Mouse (Mus musculus) forebrain, postnatal 0 days (tissue): ENCODE measurements around the gene 2810004N23Rik. TPM values are rescaled to one million over a fixed set of nuclear protein-coding genes. Genes with fewer than 3 reads are reported as not detected.
A peak's percentile ranks its signal among the peaks of the same experiment; 100 is the strongest.

ENCODE experiments used
- ATAC-seq: fragments of 200-750 bp; cut with Nextera tagmentation; 2 replicates; pipeline ENCODE4 v1.8.0; 2017; ENCODE audit warnings: mild to moderate bottlenecking, moderate library complexity
- DNase-seq: peaks from one replicate; pipeline ENCODE4 v3.0.0-alpha.2; 2015
- H3K27ac ChIP-seq: fragments of 300-500 bp; sonication (generic); 2 replicates; pipeline ENCODE4 v1.5.1; 2014; ENCODE audit warnings: low read depth, mild to moderate bottlenecking, antibody characterized with exemption, low read length, moderate library complexity, mixed read lengths
- H3K27me3 ChIP-seq: fragments of 300-500 bp; sonication (generic); 2 replicates; pipeline ENCODE4 v1.6.1; 2014; ENCODE audit warnings: mild to moderate bottlenecking, low read length, mixed read lengths; ENCODE audit not compliant: insufficient read depth
- H3K36me3 ChIP-seq: fragments of 300-500 bp; sonication (generic); 2 replicates; pipeline ENCODE4 v1.6.1; 2014; ENCODE audit warnings: mild to moderate bottlenecking, moderate library complexity; ENCODE audit not compliant: insufficient read depth
- H3K4me1 ChIP-seq: fragments of 300-500 bp; sonication (generic); 2 replicates; pipeline ENCODE4 v1.6.1; 2014; ENCODE audit warnings: antibody characterized with exemption; ENCODE audit not compliant: insufficient read depth
- H3K4me2 ChIP-seq: fragments of 300-500 bp; sonication (generic); 2 replicates; pipeline ENCODE4 v1.6.1; 2014; ENCODE audit warnings: low read depth, mild to moderate bottlenecking, moderate library complexity
- H3K4me3 ChIP-seq: fragments of 300-500 bp; sonication (generic); 2 replicates; pipeline ENCODE4 v1.5.1; 2014; ENCODE audit warnings: low read depth, low read length, mixed read lengths
- H3K9ac ChIP-seq: fragments of 300-500 bp; sonication (generic); 2 replicates; pipeline ENCODE4 v1.6.1; 2014; ENCODE audit warnings: mild to moderate bottlenecking
- H3K9me3 ChIP-seq: fragments of 300-500 bp; sonication (generic); 2 replicates; pipeline ENCODE4 v1.6.1; 2016; ENCODE audit warnings: low read length
- CTCF ChIP-seq: sonication (generic); IDR thresholded peaks from 2 replicates; pipeline ENCODE4 v1.5.1; 2016; ENCODE audit warnings: antibody characterized with exemption, control low read depth, low read depth
- WGBS: fragments of 180-500 bp; shearing (Covaris S2); extraction: QIAGEN DNeasy Blood & Tissue Kit; methylation state at CpG from one replicate; pipeline ENCODE4 v1.1.7; 2014; 5-methylcytosine and 5-hydroxymethylcytosine counted together
- polyA plus RNA-seq: library from polyadenylated mRNA; unstranded; fragments of >200 nt; fragmentation: Nextera tagmentation; extraction: Ambion mirVana; gene quantifications from 2 replicates; pipeline ENCODE4 v1.2.1, GENCODE M21; 2015
- total RNA-seq: library from RNA; depleted of rRNA; stranded (reverse); fragments of >200 nt; gene quantifications from 2 replicates; pipeline ENCODE4 v1.2.3, GENCODE M21; 2014; rRNA removed

The 2810004N23Rik gene
- total and polyA plus RNA-seq, 2 experiments from 2014 or later = 23.4 to 33.8 TPM

GRCm38 (mm10) chr8:124791751-124792150 is 71.2 kb downstream of the 2810004N23Rik start:
- ATAC-seq = no peak
- 45% methylated on average over 4 of the region's 4 CpGs for WGBS
- H3K4me2 ChIP-seq = peak overlapping the region; percentile 80

DNA sequence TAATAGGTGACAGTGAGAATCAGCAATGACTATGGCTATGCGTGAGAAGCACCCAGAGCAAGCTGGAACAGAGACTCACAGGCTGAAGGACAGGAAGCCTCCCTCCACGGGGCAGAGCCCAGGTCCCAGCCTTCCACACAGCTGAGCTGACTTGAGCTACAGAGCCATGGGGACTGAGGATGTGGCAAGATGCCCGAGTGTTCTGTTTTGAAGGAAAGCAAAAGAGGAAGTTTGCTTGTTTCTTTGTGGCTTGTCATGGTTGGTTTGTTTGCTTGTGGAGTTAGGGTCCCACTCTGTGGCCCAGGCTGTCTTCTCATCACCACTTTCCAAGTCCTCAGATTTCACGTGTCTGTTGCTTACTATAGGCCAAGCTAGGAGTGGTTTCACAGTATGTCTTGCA is 72.2 kb downstream of the 2810004N23Rik start:
- Histone ChIP-seq H3K27me3 (no peaks in the 10 kb centered on the region; the same call in 1 of the 2 replicates), H3K9me3 (no peaks in the 10 kb centered on the region), H3K4me2 (no peak overlapping the region), H3K4me3 (no peak overlapping the region), H3K4me1 (peaks cover 19% of the 10 kb centered on the region; the same call in 1 of the 2 replicates), H3K36me3 (no peaks in the 10 kb centered on the region), H3K9ac (no peak overlapping the region), H3K27ac (no peak overlapping the region)
- 73% methylated on average over 4 of the region's 4 CpGs for WGBS
- ATAC-seq = no peak
- TF ChIP-seq CTCF = no peak
- DNase-seq = no peak

More at GRCm38 (mm10) chr8:124791751-124792150, 71.2 kb downstream of the 2810004N23Rik start:
- Histone ChIP-seq H3K9me3 (no peaks in the 10 kb centered on the region), H3K9ac (peak overlapping the region; percentile 85), H3K4me1 (peaks cover 26% of the 10 kb centered on the region), H3K36me3 (no peaks in the 10 kb centered on the region), H3K27me3 (no peaks in the 10 kb centered on the region), H3K27ac (peak overlapping the region; percentile 99), H3K4me3 (peak overlapping the region; percentile 82)
- DNase-seq = no peak
- no peak for TF ChIP-seq CTCF

Other genes with a start within 250 kb of the 2810004N23Rik start
- 68.2 and 79.7 TPM in 2 replicates for gene 2310022B05Rik, start 199.8 kb downstream of the 2810004N23Rik start, total RNA-seq
- gene 2310022B05Rik, start 199.8 kb downstream of the 2810004N23Rik start, polyA plus RNA-seq = 35.7 and 37.8 TPM in 2 replicates
- gene Ttc13, start 141.1 kb downstream of the 2810004N23Rik start, total RNA-seq = 64.2 and 79.2 TPM in 2 replicates
- 50.1 and 56.1 TPM in 2 replicates for gene Ttc13, start 141.1 kb downstream of the 2810004N23Rik start, polyA plus RNA-seq
- 9.5 and 17.6 TPM in 2 replicates for gene Arv1, start 141.0 kb downstream of the 2810004N23Rik start, total RNA-seq
- gene Arv1, start 141.0 kb downstream of the 2810004N23Rik start, polyA plus RNA-seq = 25.6 and 31.4 TPM in 2 replicates
- gene Fam89a, start 111.3 kb downstream of the 2810004N23Rik start, total RNA-seq = 0.23 and 0.29 TPM in 2 replicates
- 0.15 and 0.28 TPM in 2 replicates for gene Fam89a, start 111.3 kb downstream of the 2810004N23Rik start, polyA plus RNA-seq
- gene Trim67, start 70.0 kb downstream of the 2810004N23Rik start, total RNA-seq = 64.2 and 68.3 TPM in 2 replicates
- gene Trim67, start 70.0 kb downstream of the 2810004N23Rik start, polyA plus RNA-seq = 21.9 and 25.7 TPM in 2 replicates
- gene Gnpat, start 87 bp downstream of the 2810004N23Rik start, total RNA-seq = 51.8 and 52.9 TPM in 2 replicates
- 42.7 and 51.7 TPM in 2 replicates for gene Gnpat, start 87 bp downstream of the 2810004N23Rik start, polyA plus RNA-seq
- 31.2 and 33.9 TPM in 2 replicates for gene Exoc8, start 34.6 kb upstream of the 2810004N23Rik start, total RNA-seq
- gene Exoc8, start 34.6 kb upstream of the 2810004N23Rik start, polyA plus RNA-seq = 7.4 and 9.9 TPM in 2 replicates
- gene Sprtn, start 34.8 kb upstream of the 2810004N23Rik start, total RNA-seq = 13.0 and 16.0 TPM in 2 replicates
- gene Sprtn, start 34.8 kb upstream of the 2810004N23Rik start, polyA plus RNA-seq = 5.1 and 6.0 TPM in 2 replicates
- 42.9 and 48.5 TPM in 2 replicates for gene Egln1, start 86.2 kb upstream of the 2810004N23Rik start, total RNA-seq
- gene Egln1, start 86.2 kb upstream of the 2810004N23Rik start, polyA plus RNA-seq = 13.7 and 15.6 TPM in 2 replicates
- gene Tsnax, start 149.9 kb upstream of the 2810004N23Rik start, total RNA-seq = 86.3 and 111 TPM in 2 replicates
- 117 and 146 TPM in 2 replicates for gene Tsnax, start 149.9 kb upstream of the 2810004N23Rik start, polyA plus RNA-seq
- 2.8 and 6.4 TPM in 2 replicates for gene Disc1, start 191.1 kb upstream of the 2810004N23Rik start, total RNA-seq
- gene Disc1, start 191.1 kb upstream of the 2810004N23Rik start, polyA plus RNA-seq = 0.58 and 0.73 TPM in 2 replicates